In genomic region chr14:20155718-20156117, GRCm38 (mm10) we compare ENCODE assay signal across 27 mouse cellular contexts. TPM values are rescaled to one million over a fixed set of nuclear protein-coding genes. Genes with fewer than 3 reads are reported as not detected.
DNase-seq lines count a peak whose midpoint lies in the region; ATAC-seq and TF ChIP-seq lines count a peak whose summit lies in the region.
"Had no signal": no experiment of that assay in that cellular context is flagged by ENCODE, and none has a peak within 500 bp of the region (broad histone marks: within the 10 kb centered on the region; RNA-seq: fewer than 3 reads in every experiment).

No protein-coding gene starts in this region.

- H3K4me3 ChIP-seq in heart, embryonic 10.5 days = no peak overlapping the region
- no peak overlapping the region for H3K4me3 ChIP-seq in heart, adult 2 months
- H3K4me3 ChIP-seq in kidney, embryonic 15.5 days (replicated peaks) = no peak overlapping the region
- H3K4me3 ChIP-seq: embryonic facial prominence, embryonic 10.5 days; embryonic facial prominence, embryonic 13.5 days; erythroblast, embryonic 14.5 days; gastrocnemius, adult 2 months had no signal

- H3K27me3 ChIP-seq in heart, embryonic 10.5 days (ENCODE audit: insufficient read depth, poor library complexity, severe bottlenecking) = 0 out of 2 replicates have a peak, but pooled peaks cover 4% of the 10 kb centered on the region
- H3K27me3 ChIP-seq in heart, adult 2 months (ENCODE audit: control insufficient read depth, insufficient read depth, low read length) = no peaks in the 10 kb centered on the region
- no peaks in the 10 kb centered on the region for H3K27me3 ChIP-seq in kidney, embryonic 15.5 days
- H3K27me3 ChIP-seq: CH12.LX; embryonic facial prominence, embryonic 13.5 days had no signal

- intact Hi-C loops in heart, adult 2 months (cut with DNase I) = no loop called here

- no peak overlapping the region for H3K4me2 ChIP-seq in kidney, embryonic 15.5 days
- H3K4me2 ChIP-seq: embryonic facial prominence, embryonic 13.5 days; heart, embryonic 11.5 days; hindbrain, embryonic 14.5 days had no signal

- H3K9me3 ChIP-seq in heart, embryonic 10.5 days = no peaks in the 10 kb centered on the region
- no peaks in the 10 kb centered on the region for H3K9me3 ChIP-seq in kidney, embryonic 15.5 days (replicated peaks)
- H3K9me3 ChIP-seq: embryonic facial prominence, embryonic 10.5 days; embryonic facial prominence, embryonic 13.5 days had no signal

- no peaks in the 10 kb centered on the region for H3K79me2 ChIP-seq in heart, adult 2 months (replicated peaks; ENCODE audit: control insufficient read depth, insufficient read depth, low read length)

- 53% methylated on average over 10 of the region's 10 CpGs for WGBS in heart, embryonic 10.5 days
- WGBS in heart, adult 2 months = 59% methylated on average over 10 of the region's 10 CpGs
- 61% methylated on average over 10 of the region's 10 CpGs for WGBS in kidney, embryonic 15.5 days

- no peak for ATAC-seq in kidney, embryonic 15.5 days (replicated peaks; ENCODE audit: low FRiP score)
- ATAC-seq: forebrain, embryonic 14.5 days; hindbrain, postnatal 0 days; inflammation-experienced regulatory T-cells, adult 6 months had no signal

- TF ChIP-seq POLR2A in heart, adult 2 months (IDR thresholded peaks at IDR 0.05; ENCODE audit: insufficient read depth, low read depth, low read length) = no peak

- H3K27ac ChIP-seq in heart, embryonic 10.5 days = 0 out of 2 replicates have a peak overlapping the region, but pooled peaks have one; percentile 16
- no peak overlapping the region for H3K27ac ChIP-seq in heart, adult 2 months
- 0 out of 2 replicates have a peak overlapping the region, but pooled peaks have one; percentile 4 for H3K27ac ChIP-seq in kidney, embryonic 15.5 days
- H3K27ac ChIP-seq: embryonic facial prominence, embryonic 10.5 days; embryonic facial prominence, embryonic 13.5 days; gastrocnemius, adult 2 months; hindbrain, embryonic 14.5 days; hindbrain, postnatal 0 days had no signal

- no peak for DNase-seq in heart, embryonic 10.5 days (ENCODE audit: low spot score)
- no peak for DNase-seq in heart, adult 2 months
- DNase-seq in kidney, adult 11 months = no peak
- DNase-seq in ovary, adult 18-20 months (ENCODE audit: low spot score) = peak; percentile 20
- no peak for DNase-seq in ovary, postnatal 36 days (ENCODE audit: low spot score)
- DNase-seq in left cerebral cortex, adult 11 months (ENCODE audit: low spot score) = no peak
- DNase-seq: adrenal gland, postnatal 14 days; B cell, adult 2 months; cerebellum, adult 11-12 months; cerebellum, adult 8-10 months; cerebellum, postnatal 10 days; cerebellum, postnatal 36 days; embryo, embryonic 11 days; forebrain, postnatal 0 days; gastrocnemius, adult 2 months; gastrocnemius, postnatal 25 days; heart, adult 18-20 months had no signal

- no peak overlapping the region for H3K9ac ChIP-seq in heart, adult 2 months (ENCODE audit: low read depth, low read length)
- H3K9ac ChIP-seq in kidney, embryonic 15.5 days = no peak overlapping the region
- H3K9ac ChIP-seq: embryonic facial prominence, embryonic 13.5 days; forebrain, postnatal 0 days; hindbrain, embryonic 14.5 days had no signal

- H3K36me3 ChIP-seq in heart, embryonic 10.5 days = no peaks in the 10 kb centered on the region
- H3K36me3 ChIP-seq in heart, adult 2 months (ENCODE audit: control insufficient read depth, insufficient read depth, low read length) = no peaks in the 10 kb centered on the region
- no peaks in the 10 kb centered on the region for H3K36me3 ChIP-seq in kidney, embryonic 15.5 days
- H3K36me3 ChIP-seq: embryonic facial prominence, embryonic 13.5 days had no signal

- no peak for TF ChIP-seq EP300 in heart, adult 2 months (IDR thresholded peaks at IDR 0.05; ENCODE audit: insufficient read depth, low read depth, low read length)

- H3K4me1 ChIP-seq in heart, embryonic 10.5 days = peaks cover 50% of the 10 kb centered on the region
- no peaks in the 10 kb centered on the region for H3K4me1 ChIP-seq in heart, adult 2 months (ENCODE audit: control insufficient read depth, insufficient read depth, low read length)
- H3K4me1 ChIP-seq in kidney, embryonic 15.5 days = peaks cover 74% of the 10 kb centered on the region
- H3K4me1 ChIP-seq: embryonic facial prominence, embryonic 13.5 days had no signal

- no peak for TF ChIP-seq CTCF in heart, adult 2 months (IDR thresholded peaks at IDR 0.05)

RNA-seq across cellular contexts. Expression of gene Saysd1, which starts 17.4 kb away (rescaled TPM):
- 7.8 and 10.5 TPM in 2 replicates for polyA plus RNA-seq in heart, embryonic 10.5 days (2016; fragmentation: Nextera tagmentation; extraction: Ambion mirVana)
- 1 to 10 TPM; 2.6 to 2.8 TPM for total RNA-seq in heart, adult 2 months (2021)
- polyA plus RNA-seq in heart, adult 2 months (2012; rRNA removed) = 4.7 and 5.0 TPM in 2 replicates
- 11.1 and 12.3 TPM in 2 replicates for polyA plus RNA-seq in kidney, embryonic 15.5 days (2015; fragmentation: Nextera tagmentation; extraction: Ambion mirVana)

RNA-seq across cellular contexts. Expression of gene Kcnk5, which starts 25.9 kb away (rescaled TPM):
- 4.4 and 7.1 TPM in 2 replicates for polyA plus RNA-seq in heart, embryonic 10.5 days (2016; fragmentation: Nextera tagmentation; extraction: Ambion mirVana)
- total RNA-seq in heart, adult 2 months (2021) = under 1 TPM; 0.65 to 0.70 TPM
- 0.84 and 0.91 TPM in 2 replicates for polyA plus RNA-seq in heart, adult 2 months (2012; rRNA removed)
- polyA plus RNA-seq in kidney, embryonic 15.5 days (2015; fragmentation: Nextera tagmentation; extraction: Ambion mirVana) = 15.8 and 17.3 TPM in 2 replicates
